9 mouse cellular contexts compared by ENCODE assay signal in the genomic region with DNA sequence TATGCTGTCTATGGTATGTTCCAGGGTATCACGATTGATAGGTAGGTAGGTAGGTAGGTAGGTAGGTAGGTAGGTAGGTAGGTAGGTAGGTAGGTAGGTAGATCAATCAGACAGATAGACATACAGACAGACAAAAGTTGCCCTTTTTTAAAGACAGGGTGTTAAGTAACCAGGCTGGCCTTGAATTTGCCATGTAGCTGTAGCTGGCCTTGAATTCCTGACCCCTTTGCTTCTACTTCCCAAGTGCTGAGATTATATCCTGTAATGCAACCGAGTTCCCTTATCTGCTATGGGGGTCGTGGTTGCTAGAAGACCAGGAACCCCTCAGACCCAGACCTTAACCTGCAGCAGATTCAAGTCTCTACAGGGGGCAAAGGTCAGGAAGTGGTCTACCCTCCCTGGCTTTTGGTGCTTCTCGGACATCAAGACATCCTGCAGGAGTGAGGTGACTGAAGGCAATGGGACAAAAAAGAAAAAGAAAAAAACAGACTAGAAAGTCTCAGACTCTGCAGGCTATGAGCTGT.
DNase-seq lines count a peak whose midpoint lies in the region; ATAC-seq lines count a peak whose summit lies in the region.
"Had no signal": no experiment of that assay in that cellular context is flagged by ENCODE, and none has a peak within 500 bp of the region (broad histone marks: within the 10 kb centered on the region; RNA-seq: fewer than 3 reads in every experiment).

No protein-coding gene starts in this region.

- 78% methylated on average over 4 of the region's 4 CpGs for WGBS in embryonic facial prominence, embryonic 11.5 days
- WGBS in embryonic facial prominence, embryonic 10.5 days: 73% methylated on average over 4 of the region's 4 CpGs
- 55% methylated on average over 4 of the region's 4 CpGs for WGBS in intestine, embryonic 14.5 days
- WGBS in intestine, embryonic 16.5 days: 55% methylated on average over 4 of the region's 4 CpGs
- 83% methylated on average over 4 of the region's 4 CpGs for WGBS in neural tube, embryonic 13.5 days

- H3K9me3 ChIP-seq in embryonic facial prominence, embryonic 11.5 days (replicated peaks; ENCODE audit: control insufficient read depth, low read length): no peaks in the 10 kb centered on the region
- no peaks in the 10 kb centered on the region for H3K9me3 ChIP-seq in embryonic facial prominence, embryonic 10.5 days
- no peaks in the 10 kb centered on the region for H3K9me3 ChIP-seq in intestine, embryonic 14.5 days (ENCODE audit: control insufficient read depth, low read length)
- no peaks in the 10 kb centered on the region for H3K9me3 ChIP-seq in intestine, embryonic 16.5 days (ENCODE audit: control insufficient read depth, low read length)
- H3K9me3 ChIP-seq in neural tube, embryonic 13.5 days: no peaks in the 10 kb centered on the region
- H3K9me3 ChIP-seq: midbrain, embryonic 10.5 days had no signal

- no peak overlapping the region for H3K9ac ChIP-seq in embryonic facial prominence, embryonic 11.5 days (replicated peaks; ENCODE audit: low read length)
- H3K9ac ChIP-seq in intestine, embryonic 14.5 days (ENCODE audit: low read length): no peak overlapping the region
- no peak overlapping the region for H3K9ac ChIP-seq in intestine, embryonic 16.5 days (ENCODE audit: low read depth, low read length)
- no peak overlapping the region for H3K9ac ChIP-seq in neural tube, embryonic 13.5 days

- ATAC-seq in embryonic facial prominence, embryonic 11.5 days (replicated peaks; ENCODE audit: insufficient number of reproducible peaks, low FRiP score, low TSS enrichment, low read depth): 0 out of 2 replicates have a peak, but pooled peaks have one; percentile 8
- ATAC-seq in intestine, embryonic 14.5 days (replicated peaks; ENCODE audit: low FRiP score, low TSS enrichment, low read depth): no peak
- no peak for ATAC-seq in intestine, embryonic 16.5 days
- no peak for ATAC-seq in neural tube, embryonic 13.5 days (ENCODE audit: low read depth)

- no peak overlapping the region for H3K4me2 ChIP-seq in embryonic facial prominence, embryonic 11.5 days (ENCODE audit: low read depth, low read length)
- no peak overlapping the region for H3K4me2 ChIP-seq in intestine, embryonic 14.5 days (ENCODE audit: low read length)
- H3K4me2 ChIP-seq in intestine, embryonic 16.5 days (ENCODE audit: low read depth, low read length): no peak overlapping the region
- no peak overlapping the region for H3K4me2 ChIP-seq in neural tube, embryonic 13.5 days

- no peaks in the 10 kb centered on the region for H3K36me3 ChIP-seq in embryonic facial prominence, embryonic 11.5 days (replicated peaks; ENCODE audit: control insufficient read depth, insufficient read depth, low read depth, low read length)
- peaks cover 25% of the 10 kb centered on the region for H3K36me3 ChIP-seq in embryonic facial prominence, embryonic 10.5 days (replicated peaks)
- H3K36me3 ChIP-seq in intestine, embryonic 14.5 days (ENCODE audit: control insufficient read depth, insufficient read depth, low read length): no peaks in the 10 kb centered on the region
- H3K36me3 ChIP-seq in intestine, embryonic 16.5 days (ENCODE audit: control insufficient read depth, insufficient read depth, low read length): no peaks in the 10 kb centered on the region
- H3K36me3 ChIP-seq in neural tube, embryonic 13.5 days: no peaks in the 10 kb centered on the region

- no peak overlapping the region for H3K4me3 ChIP-seq in embryonic facial prominence, embryonic 11.5 days (ENCODE audit: low read depth, low read length)
- no peak overlapping the region for H3K4me3 ChIP-seq in embryonic facial prominence, embryonic 10.5 days
- H3K4me3 ChIP-seq in intestine, embryonic 14.5 days (ENCODE audit: low read depth, low read length): no peak overlapping the region
- no peak overlapping the region for H3K4me3 ChIP-seq in intestine, embryonic 16.5 days (ENCODE audit: low read length)
- H3K4me3 ChIP-seq in neural tube, embryonic 13.5 days: no peak overlapping the region
- H3K4me3 ChIP-seq: midbrain, embryonic 10.5 days had no signal

- no peak overlapping the region for H3K27ac ChIP-seq in embryonic facial prominence, embryonic 11.5 days (replicated peaks; ENCODE audit: low read depth, low read length)
- H3K27ac ChIP-seq in embryonic facial prominence, embryonic 10.5 days (replicated peaks): no peak overlapping the region
- peak overlapping the region; percentile 29; the same call in 1 of the 2 replicates for H3K27ac ChIP-seq in intestine, embryonic 14.5 days (ENCODE audit: low read depth)
- H3K27ac ChIP-seq in intestine, embryonic 16.5 days (ENCODE audit: low read length): no peak overlapping the region; the same call in 1 of the 2 replicates
- H3K27ac ChIP-seq in neural tube, embryonic 13.5 days (replicated peaks): peak overlapping the region; percentile 86

- no peak for DNase-seq in embryonic facial prominence, embryonic 11.5 days (ENCODE audit: low spot score)
- no peak for DNase-seq in embryonic facial prominence, embryonic 10.5 days (ENCODE audit: low spot score)
- no peak for DNase-seq in intestine, embryonic 14.5 days (ENCODE audit: low spot score)
- DNase-seq in neural tube, embryonic 10.5 days (ENCODE audit: extremely low spot score, low spot score): no peak
- no peak for DNase-seq in right cerebral cortex, postnatal 4 days
- no peak for DNase-seq in layer of hippocampus, adult 8-10 months (ENCODE audit: low spot score in 2 of 2)

- peaks cover 4% of the 10 kb centered on the region for H3K4me1 ChIP-seq in embryonic facial prominence, embryonic 11.5 days (ENCODE audit: control insufficient read depth, insufficient read depth, low read length)
- peaks cover 70% of the 10 kb centered on the region for H3K4me1 ChIP-seq in embryonic facial prominence, embryonic 10.5 days
- peaks cover 36% of the 10 kb centered on the region for H3K4me1 ChIP-seq in intestine, embryonic 14.5 days (replicated peaks; ENCODE audit: control insufficient read depth, insufficient read depth, low read length)
- H3K4me1 ChIP-seq in intestine, embryonic 16.5 days (ENCODE audit: control insufficient read depth, insufficient read depth, low read length): peaks cover 29% of the 10 kb centered on the region
- H3K4me1 ChIP-seq in neural tube, embryonic 13.5 days (replicated peaks): peaks cover 74% of the 10 kb centered on the region

- H3K27me3 ChIP-seq in embryonic facial prominence, embryonic 11.5 days (ENCODE audit: control insufficient read depth, insufficient read depth, low read length): no peaks in the 10 kb centered on the region
- H3K27me3 ChIP-seq in embryonic facial prominence, embryonic 10.5 days (replicated peaks; ENCODE audit: low read depth, poor library complexity, severe bottlenecking): no peaks in the 10 kb centered on the region
- no peaks in the 10 kb centered on the region for H3K27me3 ChIP-seq in intestine, embryonic 14.5 days (replicated peaks; ENCODE audit: control insufficient read depth, insufficient read depth, low read length)
- no peaks in the 10 kb centered on the region for H3K27me3 ChIP-seq in intestine, embryonic 16.5 days (replicated peaks; ENCODE audit: control insufficient read depth, insufficient read depth, low read length)
- peaks cover 12% of the 10 kb centered on the region; the same call in 1 of the 2 replicates for H3K27me3 ChIP-seq in neural tube, embryonic 13.5 days

Comparison
In these comparisons a context has a peak if more than half of its experiments do, and no peak if none do; other contexts are left out.
1. H3K27ac ChIP-seq: peak in intestine, embryonic 14.5 days (single experiment) and neural tube, embryonic 13.5 days (single experiment); none in embryonic facial prominence, embryonic 11.5 days (single experiment), embryonic facial prominence, embryonic 10.5 days (single experiment) and intestine, embryonic 16.5 days (single experiment).